Mouse (Mus musculus): Measurements from ENCODE around the gene B4galt2.

B4galt2 gene

GRCm38 (mm10) chr4:117906196-117906595, 22.9 kb upstream of the B4galt2 start:
- peak; percentile 53 to 60 for DNase-seq

GRCm38 (mm10) chr4:117904761-117905160, 21.5 kb upstream of the B4galt2 start:
- DNase-seq, result no peak

- no peak for DNase-seq
Observed at GRCm38 (mm10) chr4:117904094-117904493, 20.8 kb upstream of the B4galt2 start.

- DNase-seq, result peak; percentile 32 to 74
Observed at GRCm38 (mm10) chr4:117898111-117898510, 14.8 kb upstream of the B4galt2 start.

- no peak for DNase-seq
Observed at GRCm38 (mm10) chr4:117896031-117896430, 12.7 kb upstream of the B4galt2 start.

- no peak for DNase-seq
Observed at GRCm38 (mm10) chr4:117895339-117895738, 12.1 kb upstream of the B4galt2 start.

- DNase-seq, result no peak
Observed at GRCm38 (mm10) chr4:117894601-117895000, 11.3 kb upstream of the B4galt2 start.

GRCm38 (mm10) chr4:117893376-117893775, 10.1 kb upstream of the B4galt2 start:
- peak; percentile 53 to 64 for DNase-seq

- peak; percentile 83 to 85 for DNase-seq
Observed at GRCm38 (mm10) chr4:117891738-117892161, 8.5 kb upstream of the B4galt2 start, which contains the start of gene Dph2. Gene Dph2, minus strand, starts transcription at chr4:117892032.

GRCm38 (mm10) chr4:117890750-117891149, 7.5 kb upstream of the B4galt2 start:
- no peak for DNase-seq

- no peak for DNase-seq
Observed at GRCm38 (mm10) chr4:117890031-117890430, 6.7 kb upstream of the B4galt2 start.

GRCm38 (mm10) chr4:117889471-117889870, 6.2 kb upstream of the B4galt2 start:
- no peak for DNase-seq

GRCm38 (mm10) chr4:117887920-117888319, 4.6 kb upstream of the B4galt2 start:
- DNase-seq, result no peak

- DNase-seq, result peak; percentile 94 to 95
Observed at GRCm38 (mm10) chr4:117887133-117887532, 3.8 kb upstream of the B4galt2 start, which contains the start of gene Atp6v0b. Gene Atp6v0b, minus strand, starts transcription at chr4:117887333.

- DNase-seq, result peak in 1 of 2 experiments; percentile 55
Observed at GRCm38 (mm10) chr4:117886644-117887043, 3.4 kb upstream of the B4galt2 start.

- DNase-seq, result no peak
Observed at GRCm38 (mm10) chr4:117885994-117886393, 2.7 kb upstream of the B4galt2 start.

GRCm38 (mm10) chr4:117885093-117885492, 1.8 kb upstream of the B4galt2 start:
- DNase-seq, result no peak

GRCm38 (mm10) chr4:117884146-117884545, 859 bp upstream of the B4galt2 start:
- no peak for DNase-seq

GRCm38 (mm10) chr4:117878703-117879102, 4.6 kb downstream of the B4galt2 start:
- no peak for DNase-seq

GRCm38 (mm10) chr4:117878301-117878700, 5.0 kb downstream of the B4galt2 start:
- no peak for DNase-seq

- no peak for DNase-seq
Observed at GRCm38 (mm10) chr4:117873615-117874014, 9.7 kb downstream of the B4galt2 start.

GRCm38 (mm10) chr4:117872471-117872886, 10.8 kb downstream of the B4galt2 start, which contains the start of gene Ccdc24:
Gene Ccdc24, minus strand, starts transcription at chr4:117872557.
- no peak for DNase-seq

- DNase-seq, result no peak
Observed at GRCm38 (mm10) chr4:117871787-117872186, 11.5 kb downstream of the B4galt2 start.

- DNase-seq, result no peak
Observed at GRCm38 (mm10) chr4:117870437-117870836, 12.8 kb downstream of the B4galt2 start.

GRCm38 (mm10) chr4:117869317-117869716, 14.0 kb downstream of the B4galt2 start:
- DNase-seq, result no peak
